Mouse (Mus musculus): ENCODE results near the gene Pip5k1c.

GRCm38 (mm10) chr10:81297246-81297645, 4.5 kb downstream of the Pip5k1c start:
- TF ChIP-seq CTCF (IDR thresholded peaks at IDR 0.05), result no peak
- no peak for TF ChIP-seq EP300 (IDR thresholded peaks at IDR 0.05)
